In genomic region chr11:78761086-78761485, GRCm38 (mm10) we compare ENCODE assay signal across 23 mouse cellular contexts.
"Had no signal": no experiment of that assay in that cellular context is flagged by ENCODE, and none has a peak within 500 bp of the region (broad histone marks: within the 10 kb centered on the region; RNA-seq: fewer than 3 reads in every experiment).

No protein-coding gene starts in this region.

- DNase-seq: gastrocnemius, adult 2 months; gastrocnemius, postnatal 10 days; gastrocnemius, postnatal 25 days; heart, adult 18-20 months; heart, postnatal 10 days; heart, postnatal 4 days; kidney, adult 18-20 months; kidney, adult 8-10 months; kidney, postnatal 10 days; kidney, postnatal 25 days; kidney, postnatal 4 days; liver had no signal

- H3K4me1 ChIP-seq: heart, embryonic 10.5 days; heart, embryonic 12.5 days; intestine, embryonic 15.5 days had no signal

- H3K36me3 ChIP-seq: heart, embryonic 10.5 days; heart, embryonic 12.5 days; hindbrain, embryonic 13.5 days; intestine, embryonic 15.5 days; limb, embryonic 10.5 days; limb, embryonic 12.5 days had no signal

- ATAC-seq: hindbrain, embryonic 16.5 days; inflammation-experienced regulatory T-cells, adult 6 months; intestine, embryonic 15.5 days; intestine, postnatal 0 days had no signal

- H3K9ac ChIP-seq: heart, embryonic 12.5 days; hindbrain, embryonic 13.5 days; intestine, embryonic 15.5 days; limb, embryonic 12.5 days had no signal

- H3K4me3 ChIP-seq: gastrocnemius, adult 2 months; heart, embryonic 10.5 days; heart, embryonic 12.5 days; hindbrain, embryonic 13.5 days; intestine, embryonic 15.5 days; layer of hippocampus, adult 2 months; left cerebral cortex, adult 2 months; limb, embryonic 10.5 days; limb, embryonic 12.5 days had no signal

- H3K4me2 ChIP-seq: heart, embryonic 12.5 days; hindbrain, embryonic 13.5 days; intestine, embryonic 15.5 days; limb, embryonic 12.5 days had no signal

- H3K27me3 ChIP-seq: heart, embryonic 12.5 days; intestine, embryonic 15.5 days had no signal

- H3K27ac ChIP-seq: gastrocnemius, adult 2 months; heart, embryonic 10.5 days; hindbrain, embryonic 13.5 days; intestine, embryonic 15.5 days; layer of hippocampus, adult 2 months; left cerebral cortex, adult 2 months; limb, embryonic 10.5 days; limb, embryonic 12.5 days had no signal

- H3K9me3 ChIP-seq: heart, embryonic 10.5 days; heart, embryonic 12.5 days; hindbrain, embryonic 13.5 days; intestine, embryonic 15.5 days; limb, embryonic 10.5 days; limb, embryonic 12.5 days had no signal
